Mouse (Mus musculus): Measurements from ENCODE around the gene Wdfy3. TPM values are rescaled to one million over a fixed set of nuclear protein-coding genes. Genes with fewer than 3 reads are reported as not detected.

Gene Wdfy3
- total RNA-seq, 2 experiments from 2014 or later = 119 to 123 TPM

DNA sequence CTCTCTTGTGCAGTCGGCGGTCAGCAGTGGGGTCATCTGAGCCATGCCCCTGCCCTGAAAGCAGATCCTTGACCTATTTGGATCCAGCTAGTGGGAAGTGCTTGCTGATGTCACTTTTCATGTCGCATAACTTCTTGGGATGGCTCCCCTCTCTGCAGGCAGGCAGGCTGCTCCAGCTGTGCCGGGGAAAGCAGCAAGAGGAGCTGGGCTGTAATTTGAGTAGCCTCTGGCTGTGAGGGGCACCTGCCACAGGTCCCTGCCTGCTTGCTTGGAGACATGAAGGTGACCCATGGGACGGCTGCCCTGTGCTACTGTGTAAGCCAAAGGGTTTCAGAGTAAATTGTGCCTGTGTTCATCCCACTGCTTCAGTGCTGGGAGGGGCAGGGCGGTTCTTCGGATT lies 249.9 kb downstream of the Wdfy3 start:
- no peak for TF ChIP-seq CTCF (conservative IDR thresholded peaks at IDR 0.05)
- H3K4me3 ChIP-seq = no peak overlapping the region
- no peak overlapping the region for H3K27ac ChIP-seq
- DNase-seq (ENCODE audit: low spot score in 2 of 2) = no peak

DNA sequence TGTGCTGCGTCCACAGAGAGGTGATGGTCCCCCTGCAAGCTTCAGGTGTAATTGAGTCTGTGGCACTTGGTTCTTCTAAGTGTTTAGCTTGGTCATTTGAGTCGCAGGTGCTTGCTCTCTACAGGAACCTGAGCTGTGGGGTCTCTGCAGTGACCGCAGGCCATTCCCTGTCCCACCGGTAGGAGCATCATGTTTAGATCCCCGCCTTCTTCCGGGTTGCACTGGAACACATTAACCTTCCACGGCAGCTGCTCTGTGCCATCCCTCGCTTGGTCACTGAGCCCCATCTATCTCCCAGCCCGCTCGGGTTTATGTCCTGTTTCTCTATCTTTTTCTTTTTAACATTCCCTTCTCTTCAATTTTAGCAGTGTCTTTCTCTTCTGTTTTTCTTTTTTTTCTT lies 250.5 kb downstream of the Wdfy3 start:
- no peak for DNase-seq (ENCODE audit: low spot score in 2 of 2)
- Histone ChIP-seq H3K27ac (no peak overlapping the region), H3K4me3 (no peak overlapping the region)
- no peak for TF ChIP-seq CTCF (conservative IDR thresholded peaks at IDR 0.05)

DNA sequence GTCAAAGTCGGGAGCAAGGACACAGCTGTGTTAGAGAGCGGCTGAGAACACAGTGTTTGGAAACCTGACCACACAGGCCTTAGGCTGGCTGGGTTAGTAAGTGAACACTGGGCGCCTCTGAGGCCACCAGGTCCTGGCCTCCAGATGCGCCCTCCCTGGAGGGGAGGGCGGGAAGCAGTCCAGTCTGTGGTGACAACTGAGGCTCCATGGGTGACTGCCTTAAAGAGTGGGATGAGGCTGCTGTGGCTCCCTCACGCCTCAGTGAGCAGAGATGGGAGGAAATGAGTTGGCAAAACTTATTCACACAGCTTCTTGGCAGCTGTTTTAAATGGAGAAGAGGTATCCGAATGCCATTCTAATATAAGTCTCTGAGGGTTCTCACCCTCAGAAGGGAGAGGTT lies 252.9 kb downstream of the Wdfy3 start:
- TF ChIP-seq CTCF (conservative IDR thresholded peaks at IDR 0.05) = no peak
- DNase-seq (ENCODE audit: low spot score in 2 of 2) = no peak
- H3K4me3 ChIP-seq = no peak overlapping the region
- no peak overlapping the region for H3K27ac ChIP-seq

DNA sequence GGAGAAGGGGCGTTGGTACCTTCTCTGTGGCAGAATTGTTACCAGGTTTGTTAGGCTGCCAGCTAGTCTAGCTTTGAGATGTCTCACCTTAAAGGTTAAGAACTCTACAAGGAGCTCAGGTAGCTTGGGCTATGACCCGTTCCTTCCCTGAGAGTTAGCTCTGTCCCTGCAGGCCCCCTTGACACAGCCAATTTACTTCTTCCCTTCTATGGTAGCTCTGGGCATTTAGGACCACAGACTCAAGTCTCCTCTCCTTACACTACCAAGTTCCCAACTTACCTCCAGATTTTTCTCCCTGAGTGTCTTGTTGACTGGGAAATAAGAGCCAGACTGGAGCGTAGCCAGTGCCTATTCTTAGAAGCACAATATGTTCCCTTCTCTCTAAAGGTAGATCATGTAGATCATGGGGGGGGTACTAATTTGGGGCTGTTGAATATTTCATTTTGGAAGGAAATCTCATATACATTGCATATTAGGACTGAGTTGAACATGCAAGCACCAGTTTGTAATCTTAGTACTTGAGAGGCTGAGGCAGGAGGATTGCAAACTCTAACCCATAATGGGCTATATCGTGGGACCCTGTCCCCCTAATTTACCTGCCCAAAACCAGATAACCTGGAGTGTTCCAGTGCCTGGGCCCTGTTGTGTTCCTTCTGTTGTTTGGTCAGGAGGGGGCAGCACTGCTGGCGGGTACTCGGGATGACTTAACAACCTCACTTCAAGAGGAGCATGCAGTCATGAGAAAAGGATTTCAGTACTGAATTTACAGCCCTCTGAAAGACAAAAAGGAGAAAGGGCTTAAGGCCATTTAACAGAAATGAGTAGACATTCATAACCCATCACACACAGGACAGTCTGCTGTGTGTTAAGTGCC lies 258.2 kb downstream of the Wdfy3 start:
- TF ChIP-seq CTCF (conservative IDR thresholded peaks at IDR 0.05) = peak; percentile 50
- DNase-seq (ENCODE audit: low spot score in 2 of 2) = no peak
- Histone ChIP-seq H3K27ac (no peak overlapping the region), H3K4me3 (no peak overlapping the region)

GRCm38 (mm10) chr5:101802358-101803022 lies 267.2 kb downstream of the Wdfy3 start:
- TF ChIP-seq CTCF (conservative IDR thresholded peaks at IDR 0.05) = no peak
- no peak overlapping the region for H3K27ac ChIP-seq
- DNase-seq (ENCODE audit: low spot score in 2 of 2) = no peak
- no peak overlapping the region for H3K4me3 ChIP-seq

GRCm38 (mm10) chr5:101801891-101802290 lies 267.8 kb downstream of the Wdfy3 start:
- H3K27ac ChIP-seq = no peak overlapping the region
- DNase-seq (ENCODE audit: low spot score in 2 of 2) = no peak
- TF ChIP-seq CTCF (conservative IDR thresholded peaks at IDR 0.05) = no peak
- no peak overlapping the region for H3K4me3 ChIP-seq

- no peak overlapping the region for H3K27ac ChIP-seq
- H3K4me3 ChIP-seq = no peak overlapping the region
- TF ChIP-seq CTCF (conservative IDR thresholded peaks at IDR 0.05) = no peak
- DNase-seq (ENCODE audit: low spot score in 2 of 2) = no peak
These were observed 277.1 kb downstream of the Wdfy3 start for GRCm38 (mm10) chr5:101792665-101793064.

DNA sequence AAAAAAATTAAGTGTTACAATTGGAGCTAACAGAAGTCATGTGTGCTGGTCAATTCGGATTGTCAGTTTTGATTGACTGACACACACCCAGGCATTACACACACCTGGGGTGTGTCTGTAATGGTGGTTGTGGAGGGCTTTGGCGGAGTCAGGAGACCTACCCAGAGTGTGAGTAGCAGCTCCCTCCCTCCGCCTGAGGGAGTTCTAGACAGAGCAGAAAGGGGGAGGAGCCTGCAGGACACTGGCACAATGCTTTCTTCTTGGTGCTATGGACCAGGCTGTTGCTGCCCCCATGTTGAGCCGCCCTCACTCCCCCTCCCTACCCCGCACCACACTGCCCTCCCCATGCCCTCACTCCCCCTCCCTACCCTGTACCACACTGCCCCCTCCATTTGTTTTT lies 279.2 kb downstream of the Wdfy3 start:
- Histone ChIP-seq H3K4me3 (no peak overlapping the region), H3K27ac (no peak overlapping the region)
- TF ChIP-seq CTCF (conservative IDR thresholded peaks at IDR 0.05) = no peak
- no peak for DNase-seq (ENCODE audit: low spot score in 2 of 2)

GRCm38 (mm10) chr5:101789770-101790169 lies 280.0 kb downstream of the Wdfy3 start:
- no peak overlapping the region for H3K27ac ChIP-seq
- no peak for DNase-seq (ENCODE audit: low spot score in 2 of 2)
- TF ChIP-seq CTCF (conservative IDR thresholded peaks at IDR 0.05) = no peak
- no peak overlapping the region for H3K4me3 ChIP-seq

DNA sequence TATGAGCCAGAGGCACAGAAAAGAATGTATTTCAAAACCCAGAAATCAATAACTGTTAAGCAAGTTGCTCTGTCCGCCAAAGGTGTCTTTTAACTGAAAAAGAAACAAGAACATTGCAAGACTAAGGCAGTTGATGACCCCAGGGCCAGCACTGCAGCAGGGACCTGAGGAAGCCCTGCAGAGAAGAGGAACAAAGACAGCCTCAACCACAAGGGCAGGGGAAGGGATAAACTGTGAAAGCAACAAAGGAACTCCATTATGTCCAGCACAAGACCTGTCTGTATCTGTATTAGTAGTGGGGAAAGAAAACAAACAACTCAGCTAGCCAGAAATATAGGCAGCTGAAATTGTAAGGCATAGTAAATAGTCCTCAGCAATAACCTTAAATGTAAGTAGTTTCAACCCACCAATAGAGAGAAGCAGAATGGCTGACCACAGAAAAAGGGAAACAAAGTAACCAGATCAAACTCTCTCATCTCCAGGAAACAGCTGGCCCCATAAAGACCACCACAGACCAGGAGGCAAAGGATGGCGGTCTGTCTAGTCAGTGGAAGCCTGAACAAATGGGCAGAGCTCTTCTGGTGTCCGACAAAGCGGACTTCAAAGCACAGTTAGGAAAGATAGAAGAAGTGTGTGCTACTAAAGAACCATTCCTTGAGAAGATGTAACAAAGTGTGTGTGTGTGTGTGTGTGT lies 283.7 kb downstream of the Wdfy3 start:
- Histone ChIP-seq H3K27ac (no peak overlapping the region), H3K4me3 (no peak overlapping the region)
- TF ChIP-seq CTCF (conservative IDR thresholded peaks at IDR 0.05) = no peak
- DNase-seq (ENCODE audit: low spot score in 2 of 2) = no peak

DNA sequence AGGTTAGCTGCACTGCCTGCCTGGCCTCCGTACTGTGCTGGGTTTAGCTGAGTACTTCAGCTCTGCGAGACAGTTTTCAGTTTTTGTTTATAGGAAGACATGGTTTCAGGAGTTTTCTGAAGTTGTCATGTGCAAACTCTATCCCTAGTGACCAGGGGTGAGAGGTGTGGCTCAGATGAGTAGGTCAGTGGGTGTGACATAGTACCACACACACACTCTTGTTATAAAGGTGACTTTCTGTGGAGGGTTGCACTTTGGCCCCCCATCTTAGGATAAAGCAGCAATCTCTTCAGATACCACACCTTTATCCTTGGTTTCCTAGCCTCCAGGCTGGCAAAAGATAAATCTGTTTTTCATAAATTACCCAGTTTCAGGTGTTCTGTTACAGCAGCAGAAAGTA lies 284.9 kb downstream of the Wdfy3 start:
- TF ChIP-seq CTCF (conservative IDR thresholded peaks at IDR 0.05) = no peak
- H3K4me3 ChIP-seq = no peak overlapping the region
- DNase-seq (ENCODE audit: low spot score in 2 of 2) = no peak

GRCm38 (mm10) chr5:101784328-101784727 lies 285.4 kb downstream of the Wdfy3 start:
- no peak for DNase-seq (ENCODE audit: low spot score in 2 of 2)
- no peak overlapping the region for H3K4me3 ChIP-seq
- no peak for TF ChIP-seq CTCF (conservative IDR thresholded peaks at IDR 0.05)
- no peak overlapping the region for H3K27ac ChIP-seq

More for the DNA sequence above, 284.9 kb downstream of the Wdfy3 start:
- no peak overlapping the region for H3K27ac ChIP-seq
